Mouse (Mus musculus): ENCODE data around the gene Banp.

GRCm38 (mm10) chr8:121949941-121950748, 595 bp downstream of the Banp start:
- TF ChIP-seq ZC3H11A (IDR thresholded peaks at IDR 0.05; ENCODE audit: low read depth, low read length) (no peak), RAD21 (IDR thresholded peaks at IDR 0.05; ENCODE audit: low read depth, low read length) (no peak), ETS1 (IDR thresholded peaks at IDR 0.05; ENCODE audit: low read depth, low read length) (no peak; the same call in 1 of the 2 replicates), USF1 (IDR thresholded peaks at IDR 0.05; ENCODE audit: low read depth, low read length) (peak; percentile 48; the same call in 1 of the 2 replicates), CTCF (IDR thresholded peaks at IDR 0.05 in 2 of 3, conservative IDR thresholded peaks at IDR 0.05 in 1 of 3; ENCODE audit: control insufficient read depth in 1 of 3, insufficient read depth in 1 of 3, low read depth in 2 of 3, low read length in 3 of 3, poor library complexity in 1 of 3, severe bottlenecking in 1 of 3) (no peak), MAZ (IDR thresholded peaks at IDR 0.05; ENCODE audit: low read depth, low read length) (peak; percentile 75; the same call in 1 of the 2 replicates)
